Mouse (Mus musculus): ENCODE measurements at regions not wholly inside any gene's neighbourhood (a gene's known extent, or its start where the extent isn't known, plus 50 kb on each side); places are given as distances from the start of the nearest gene placed in this dataset.

DNA sequence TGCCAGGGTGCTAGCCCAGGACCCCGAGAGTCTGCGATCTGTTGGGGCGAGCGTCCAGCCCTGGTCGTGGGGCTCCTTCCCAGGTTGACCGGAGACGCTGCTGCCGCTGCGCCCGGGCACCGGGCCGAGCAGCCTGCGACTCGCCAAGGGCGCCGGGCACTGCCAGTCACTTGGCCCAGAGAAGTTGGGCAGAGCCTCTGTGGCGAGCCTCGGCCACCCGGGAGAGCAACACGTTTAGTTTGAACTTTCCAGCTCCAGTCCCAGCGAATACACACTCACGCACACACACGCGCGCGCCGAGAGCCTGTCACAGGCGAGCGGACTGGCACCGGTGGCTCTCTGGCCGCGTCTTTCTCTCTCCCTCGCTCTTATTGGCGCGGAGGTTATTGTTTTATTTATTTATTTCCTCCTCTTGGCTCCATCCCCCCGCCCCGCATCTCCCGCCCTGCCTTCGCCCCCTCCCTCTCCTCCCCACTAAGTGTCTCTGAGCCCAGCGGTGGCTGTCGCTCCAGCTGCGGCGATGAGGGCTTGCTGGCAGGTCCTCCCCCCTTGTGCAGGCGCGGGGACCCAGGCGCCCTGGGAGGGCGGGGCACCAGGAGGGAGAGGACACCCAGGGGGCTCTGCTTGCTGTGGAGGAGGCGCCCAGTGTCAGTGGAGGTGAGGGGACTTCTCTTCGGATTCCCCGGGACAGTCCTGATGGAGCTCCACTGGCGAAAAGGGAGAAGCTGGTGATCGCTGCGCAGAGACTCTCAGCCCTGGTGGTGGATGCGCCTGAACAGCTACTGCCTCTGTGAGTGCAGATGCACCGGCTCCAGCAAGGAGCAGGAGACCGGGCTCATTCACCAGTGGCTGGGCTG lies 2072.4 kb upstream of the Tenm3 start:
- TF ChIP-seq CTCF (IDR thresholded peaks at IDR 0.05; ENCODE audit: extremely low read depth, insufficient read depth, low read length) (no peak), POLR2A (IDR thresholded peaks at IDR 0.05; ENCODE audit: extremely low read depth, insufficient read depth, low read length) (no peak)
